Mouse (Mus musculus) heart, postnatal 10 days (tissue): ENCODE measurements around the gene Rexo1. TPM values are rescaled to one million over a fixed set of nuclear protein-coding genes. Genes with fewer than 3 reads are reported as not detected.
A peak's percentile ranks its signal among the peaks of the same experiment; 100 is the strongest.

ENCODE experiments used
- DNase-seq, 2 experiments: peaks; one replicate each; pipeline ENCODE4 v3.0.0; 2021
- intact Hi-C: fragments of 180-260 bp; cut with DNase I; formaldehyde crosslinking; loops from one replicate; pipeline ENCODE4 v1.15.1; 2025
- total RNA-seq, 2 experiments: library from RNA; stranded (reverse); gene quantifications; 2 replicates each; pipeline ENCODE4 v1.2.3; 2021

Rexo1 gene
- total RNA-seq, 2 experiments from 2014 or later = 20.3 to 21.5 TPM

GRCm38 (mm10) chr10:80559431-80559830 lies 1.9 kb downstream of the Rexo1 start:
- intact Hi-C loops = no loop called here
- no peak for DNase-seq

DNA sequence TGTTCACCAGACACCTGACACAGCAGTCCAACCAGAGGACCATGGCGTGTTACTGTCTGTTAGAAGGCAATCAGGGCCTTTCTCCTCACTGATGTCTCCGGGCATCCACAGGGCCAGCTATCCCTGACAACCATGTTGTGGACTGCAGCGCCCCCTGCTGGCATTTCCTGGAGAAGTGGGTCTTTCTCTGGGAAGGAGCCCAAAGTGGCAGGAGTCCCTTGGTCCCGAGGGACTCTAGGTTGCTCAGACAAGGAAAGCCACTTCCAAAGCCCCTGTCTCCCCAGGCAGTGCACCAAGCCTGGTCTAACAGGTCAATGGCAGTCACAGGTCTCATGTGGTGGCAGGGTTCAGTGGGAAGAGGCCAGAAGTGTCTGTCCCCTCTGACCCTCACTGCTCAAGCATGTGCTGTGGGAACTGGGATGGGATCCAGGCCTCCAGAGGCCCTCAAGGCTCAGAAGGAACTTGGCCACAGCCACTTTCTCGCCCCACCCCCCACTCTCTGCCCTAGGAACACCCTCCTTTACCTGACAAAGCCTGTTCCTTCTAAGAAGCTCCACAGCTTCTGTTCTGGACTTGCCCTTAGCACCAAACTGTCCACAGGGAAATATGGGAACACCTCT lies 3.9 kb downstream of the Rexo1 start:
- intact Hi-C loops = loop anchor here (2.0 kb wide), 1 partner anchor 51 kb away; no protein-coding TSS in a partner anchor

DNA sequence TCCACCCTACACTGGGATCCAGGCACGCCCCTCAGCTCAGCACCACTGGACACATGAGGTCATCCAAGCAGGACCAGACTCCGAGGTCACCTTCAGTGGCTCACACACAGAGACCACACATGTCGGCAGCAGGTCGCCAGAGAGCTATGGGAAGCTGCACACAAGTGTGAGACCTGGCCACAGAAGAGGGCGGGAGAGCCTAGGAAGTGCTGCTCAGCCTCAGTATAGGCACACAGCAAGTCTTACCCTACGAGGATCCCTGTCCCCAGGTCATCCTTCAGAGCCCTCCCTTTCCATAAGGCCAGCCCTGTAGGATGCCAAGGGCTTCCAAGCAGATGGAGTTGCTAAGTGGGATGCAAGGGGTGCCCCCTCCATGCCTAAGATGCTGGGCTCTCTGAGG lies 7.4 kb downstream of the Rexo1 start:
- DNase-seq = no peak

More for the DNA sequence above, 3.9 kb downstream of the Rexo1 start:
- DNase-seq = peak; percentile 77 to 89

GRCm38 (mm10) chr10:80553575-80553974 lies 7.8 kb downstream of the Rexo1 start:
- intact Hi-C loops = no loop called here
- peak in 1 of 2 experiments; percentile 29 for DNase-seq

More for the DNA sequence above, 7.4 kb downstream of the Rexo1 start:
- intact Hi-C loops = no loop called here

GRCm38 (mm10) chr10:80552364-80552763 lies 9.0 kb downstream of the Rexo1 start:
- intact Hi-C loops = no loop called here
- DNase-seq = no peak

DNA sequence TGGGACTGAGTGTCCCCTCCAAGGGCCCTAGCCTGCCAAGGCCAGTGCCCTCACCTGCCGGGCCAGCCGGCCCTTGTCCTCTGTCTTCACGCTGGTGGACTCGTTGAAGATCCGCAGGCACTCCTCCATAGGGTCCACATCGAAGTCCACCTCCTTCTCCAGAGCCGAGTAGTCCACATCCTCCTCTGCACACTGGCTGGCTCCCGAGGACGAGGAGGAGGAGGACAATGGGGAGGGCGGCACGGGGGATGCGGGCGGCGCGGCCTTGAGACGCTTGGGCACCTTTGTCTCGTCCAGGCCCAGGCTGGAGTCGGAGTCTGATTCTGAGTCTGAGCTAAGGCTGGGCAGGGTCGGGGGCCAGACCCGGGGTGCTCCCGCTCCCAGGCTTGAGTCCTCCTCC lies 12.1 kb downstream of the Rexo1 start:
- intact Hi-C loops = loop anchor here (2.0 kb wide), 1 partner anchor 102 kb away; no protein-coding TSS in a partner anchor

GRCm38 (mm10) chr10:80548428-80549006 lies 12.8 kb downstream of the Rexo1 start:
- peak; percentile 65 to 81 for DNase-seq
- intact Hi-C loops = loop anchor here (2.0 kb wide), 1 partner anchor 102 kb away; no protein-coding TSS in a partner anchor

More for the DNA sequence above, 12.1 kb downstream of the Rexo1 start:
- DNase-seq = no peak

- DNase-seq = no peak
- intact Hi-C loops = no loop called here
These were observed 13.8 kb downstream of the Rexo1 start for GRCm38 (mm10) chr10:80547539-80547938.

GRCm38 (mm10) chr10:80546945-80547344 lies 14.4 kb downstream of the Rexo1 start:
- intact Hi-C loops = no loop called here
- DNase-seq = no peak

- DNase-seq = no peak
- intact Hi-C loops = no loop called here
These were observed 15.8 kb downstream of the Rexo1 start for GRCm38 (mm10) chr10:80545590-80545989.

GRCm38 (mm10) chr10:80543873-80544272 lies 17.5 kb downstream of the Rexo1 start:
- intact Hi-C loops = no loop called here

GRCm38 (mm10) chr10:80539493-80539892 lies 21.9 kb downstream of the Rexo1 start:
- intact Hi-C loops = loop anchor here (10.0 kb wide), 1 partner anchor 235 kb away; no protein-coding TSS in a partner anchor
- DNase-seq = no peak

More at GRCm38 (mm10) chr10:80543873-80544272, 17.5 kb downstream of the Rexo1 start:
- no peak for DNase-seq

DNA sequence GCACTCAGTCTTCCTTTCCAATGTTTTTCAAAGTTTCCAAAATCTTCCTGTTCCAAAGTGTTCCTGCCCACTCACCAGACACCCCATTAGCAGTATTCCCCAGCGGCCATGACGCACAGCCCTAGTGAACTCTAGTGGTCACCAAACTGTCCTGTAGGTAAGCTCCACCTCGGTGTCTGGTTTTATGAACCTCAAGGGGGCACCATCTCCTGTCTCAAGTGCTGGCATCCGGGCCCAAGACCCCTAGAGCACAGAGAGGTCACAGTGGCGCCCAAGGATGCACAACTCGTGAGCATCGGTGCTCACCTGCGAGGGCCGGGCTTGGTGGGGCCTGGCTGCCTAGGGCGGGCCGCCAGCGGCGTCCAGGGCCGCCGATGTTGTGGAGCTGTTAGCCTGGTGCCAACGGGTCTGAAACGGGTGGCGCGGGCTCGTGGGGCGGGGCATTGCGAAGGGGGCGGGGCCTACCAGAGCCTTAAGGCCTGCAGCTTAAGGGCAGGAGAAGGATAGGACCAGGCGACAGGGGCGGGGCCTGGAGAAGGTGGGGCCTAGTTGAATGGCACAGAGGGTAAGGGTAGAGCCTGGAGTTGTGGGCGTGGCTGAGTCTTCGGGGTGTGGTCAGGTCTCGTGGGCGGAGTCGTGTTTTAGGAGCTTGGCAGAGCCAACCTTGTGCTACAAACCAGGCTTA lies 22.5 kb downstream of the Rexo1 start, which contains the start of gene Atp8b3:
Gene Atp8b3, minus strand, starts transcription at position 415 of the 685 bp plus-strand sequence.
- intact Hi-C loops = loop anchor here (10.0 kb wide), 1 partner anchor 234 kb away; no protein-coding TSS in a partner anchor
- peak; percentile 65 to 78 for DNase-seq

DNA sequence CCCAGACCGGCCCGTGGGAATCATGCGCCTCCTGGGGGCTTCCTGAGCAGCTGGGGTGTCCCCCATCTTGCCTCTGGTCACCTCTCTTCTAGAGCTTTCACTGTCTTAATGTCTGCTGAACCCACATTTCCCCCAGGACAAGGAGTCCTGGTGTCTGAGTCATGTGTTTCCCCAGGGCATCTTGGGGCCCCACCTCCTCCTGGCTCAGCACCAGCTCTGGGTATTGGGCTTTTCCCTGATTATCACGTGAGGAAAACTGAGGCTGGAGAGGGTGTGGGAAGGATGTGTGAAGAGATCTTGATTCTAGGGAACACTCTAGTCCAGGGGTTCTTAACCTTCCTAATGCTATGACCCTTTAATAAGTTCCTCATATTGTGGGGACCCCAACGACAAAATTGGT lies 23.2 kb downstream of the Rexo1 start:
- DNase-seq = no peak
- intact Hi-C loops = loop anchor here (10.0 kb wide), 1 partner anchor 233 kb away; no protein-coding TSS in a partner anchor

GRCm38 (mm10) chr10:80535711-80536110 lies 25.6 kb downstream of the Rexo1 start:
- intact Hi-C loops = loop anchor here (10.0 kb wide), 1 partner anchor 231 kb away; no protein-coding TSS in a partner anchor

GRCm38 (mm10) chr10:80535071-80535470 lies 26.3 kb downstream of the Rexo1 start:
- intact Hi-C loops = loop anchor here (10.0 kb wide), 1 partner anchor 230 kb away; no protein-coding TSS in a partner anchor
- no peak for DNase-seq

More at GRCm38 (mm10) chr10:80535711-80536110, 25.6 kb downstream of the Rexo1 start:
- no peak for DNase-seq

GRCm38 (mm10) chr10:80533704-80534103 lies 27.7 kb downstream of the Rexo1 start:
- intact Hi-C loops = loop anchor here (10.0 kb wide), 1 partner anchor 229 kb away; no protein-coding TSS in a partner anchor
- DNase-seq = peak; percentile 32 to 40

DNA sequence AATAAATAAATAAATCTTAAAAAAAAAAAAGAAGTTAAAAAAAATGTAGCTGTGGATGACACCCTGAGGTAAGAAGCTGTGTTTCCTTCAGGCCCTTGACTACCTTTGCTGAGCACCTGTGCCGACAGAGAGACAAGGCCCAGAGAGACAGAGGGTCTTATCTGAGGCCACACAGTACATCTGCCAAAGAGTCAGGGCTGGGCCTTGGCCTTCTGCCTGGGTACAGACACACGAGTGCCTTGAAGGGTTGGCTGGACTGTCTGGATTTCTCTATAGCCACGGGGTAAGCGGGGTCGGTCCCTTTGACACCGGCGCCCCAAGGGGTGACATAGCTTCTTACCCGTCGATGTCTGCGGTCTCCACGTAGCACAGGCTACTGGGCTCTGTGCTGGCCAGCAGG lies 28.6 kb downstream of the Rexo1 start:
- intact Hi-C loops = loop anchor here (10.0 kb wide), 1 partner anchor 228 kb away; no protein-coding TSS in a partner anchor
- no peak for DNase-seq

DNA sequence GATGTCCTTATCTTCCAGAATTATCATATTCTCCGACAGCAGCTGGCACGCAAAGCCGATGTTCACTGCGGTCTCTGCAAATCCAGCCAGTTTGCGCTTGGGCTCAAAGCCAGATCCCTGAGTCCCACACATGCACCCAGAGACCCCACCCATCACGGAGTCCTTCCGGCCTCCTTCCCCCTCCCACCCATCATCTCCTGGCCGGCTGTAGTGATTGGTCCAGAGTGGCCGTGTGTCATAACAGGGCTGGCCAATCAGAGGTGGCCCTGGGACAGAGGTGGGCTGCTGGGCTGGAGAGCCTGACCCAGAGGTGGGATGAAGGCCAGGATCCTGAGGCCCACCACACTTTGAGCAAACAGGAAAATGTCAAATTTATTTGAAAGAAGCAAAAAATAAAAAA lies 35.2 kb downstream of the Rexo1 start:
- intact Hi-C loops = no loop called here
- DNase-seq = no peak

GRCm38 (mm10) chr10:80523299-80523698 lies 38.1 kb downstream of the Rexo1 start:
- intact Hi-C loops = no loop called here
- no peak for DNase-seq

- DNase-seq = no peak
- intact Hi-C loops = no loop called here
These were observed 42.1 kb downstream of the Rexo1 start for GRCm38 (mm10) chr10:80519287-80519686.
